Mouse (Mus musculus) CH12.LX (cell line): ENCODE measurements around the gene Hes3. TPM values are rescaled to one million over a fixed set of nuclear protein-coding genes. Genes with fewer than 3 reads are reported as not detected.

Experiments used
- DNase-seq: peaks from one replicate; pipeline ENCODE4 v3.0.0-alpha.2; 2013; ENCODE audit errors: extremely low read depth
- H3K27ac ChIP-seq: 2 replicates; pipeline ENCODE4 v1.5.1; 2012; ENCODE audit warnings: low read depth, mild to moderate bottlenecking, control low read depth, moderate library complexity; ENCODE audit not compliant: insufficient read depth
- H3K27me3 ChIP-seq: replicated peaks from 2 replicates; pipeline ENCODE3; 2012; ENCODE audit warnings: inconsistent platforms
- H3K36me3 ChIP-seq, 2 experiments: replicated peaks in 1 of 2; 2 replicates each; pipeline versions ENCODE3 to v1.6.1; 2012; ENCODE audit warnings: inconsistent platforms in 1 of 2, low read length in 1 of 2, mild to moderate bottlenecking in 1 of 2, mixed read lengths in 1 of 2, moderate library complexity in 1 of 2; ENCODE audit not compliant: control insufficient read depth in 1 of 2, insufficient read depth in 1 of 2
- H3K4me1 ChIP-seq, 2 experiments: 2 replicates each; pipeline ENCODE4 v1.6.1; 2012; ENCODE audit warnings: inconsistent platforms in 1 of 2, moderate library complexity in 1 of 2; ENCODE audit not compliant: insufficient read depth in 2 of 2, control insufficient read depth in 1 of 2
- H3K4me2 ChIP-seq: 2 replicates; pipeline ENCODE4 v1.6.1; 2012; ENCODE audit warnings: low read depth, mild to moderate bottlenecking, control low read depth; ENCODE audit not compliant: poor library complexity, insufficient read depth, severe bottlenecking
- H3K4me3 ChIP-seq, 3 experiments: fragments of 150-350 bp in 1 of 3; sonication (generic) in 1 of 3; replicated peaks in 1 of 3; 2 replicates each; pipeline versions ENCODE3 to v1.5.1; 2011 to 2012; ENCODE audit warnings: low read depth in 2 of 3, low read length in 2 of 3, mild to moderate bottlenecking in 2 of 3, moderate library complexity in 2 of 3, control low read depth in 1 of 3, improper control_type of control experiment in 1 of 3, inconsistent platforms in 1 of 3, mixed read lengths in 1 of 3; ENCODE audit not compliant: poor library complexity in 1 of 3
- H3K79me2 ChIP-seq: replicated peaks from 2 replicates; pipeline ENCODE4 v1.6.1; 2012; ENCODE audit warnings: mild to moderate bottlenecking, moderate library complexity; ENCODE audit not compliant: control insufficient read depth, poor library complexity, insufficient read depth, severe bottlenecking; ENCODE audit errors: extremely low read depth
- H3K9ac ChIP-seq: 2 replicates; pipeline ENCODE4 v1.6.1; 2012; ENCODE audit warnings: low read depth, mild to moderate bottlenecking, control low read depth, moderate library complexity; ENCODE audit not compliant: insufficient read depth
- H3K9me3 ChIP-seq: replicated peaks from 2 replicates; pipeline ENCODE3; 2012; ENCODE audit warnings: low read length, inconsistent platforms, mixed read lengths
- CHD1 ChIP-seq: IDR thresholded peaks from 2 replicates; pipeline ENCODE4 v1.6.1; 2012; ENCODE audit warnings: low read depth, low read length, improper control_type of control experiment, inconsistent platforms
- CTCF ChIP-seq, 2 experiments: IDR thresholded peaks in 1 of 2; conservative IDR thresholded peaks in 1 of 2; 2 replicates each; pipeline ENCODE4 v1.5.1; 2011 to 2012; ENCODE audit warnings: low read depth in 2 of 2, low read length in 2 of 2, improper control_type of control experiment in 1 of 2, inconsistent platforms in 1 of 2, mild to moderate bottlenecking in 1 of 2, moderate library complexity in 1 of 2
- E2F4 ChIP-seq: IDR thresholded peaks from 2 replicates; pipeline ENCODE4 v1.6.1; 2011; ENCODE audit warnings: low read depth, low read length, improper control_type of control experiment; ENCODE audit not compliant: insufficient replicate concordance
- EP300 ChIP-seq: IDR thresholded peaks from 2 replicates; pipeline ENCODE4 v1.6.1; 2011; ENCODE audit warnings: low read length, improper control_type of control experiment
- ETS1 ChIP-seq: conservative IDR thresholded peaks from 2 replicates; pipeline ENCODE4 v1.6.1; 2012; ENCODE audit warnings: low read depth, mild to moderate bottlenecking, inconsistent platforms, low read length, improper control_type of control experiment, moderate library complexity
- GABPA ChIP-seq: IDR thresholded peaks from 2 replicates; pipeline ENCODE4 v1.6.1; 2012; ENCODE audit warnings: low read depth, low read length, improper control_type of control experiment, inconsistent platforms; ENCODE audit not compliant: insufficient replicate concordance
- HCFC1 ChIP-seq: IDR thresholded peaks from 2 replicates; pipeline ENCODE4 v1.6.1; 2012; ENCODE audit warnings: low read depth, mild to moderate bottlenecking, inconsistent platforms, low read length, improper control_type of control experiment
- JUN ChIP-seq: IDR thresholded peaks from 2 replicates; pipeline ENCODE4 v1.6.1; 2011; ENCODE audit warnings: low read depth, mild to moderate bottlenecking, low read length, improper control_type of control experiment, moderate library complexity; ENCODE audit not compliant: insufficient read depth
- JUND ChIP-seq: conservative IDR thresholded peaks from 2 replicates; pipeline ENCODE4 v1.6.1; 2011; ENCODE audit warnings: low read depth, low read length, improper control_type of control experiment
- MAFK ChIP-seq: IDR thresholded peaks from 2 replicates; pipeline ENCODE4 v1.6.1; 2011; ENCODE audit warnings: low read length, improper control_type of control experiment; ENCODE audit not compliant: insufficient replicate concordance
- MAX ChIP-seq: IDR thresholded peaks from 2 replicates; pipeline ENCODE4 v1.6.1; 2011; ENCODE audit warnings: low read length, improper control_type of control experiment
- MAZ ChIP-seq: IDR thresholded peaks from 2 replicates; pipeline ENCODE4 v1.6.1; 2012; ENCODE audit warnings: low read depth, mild to moderate bottlenecking, inconsistent platforms, low read length, improper control_type of control experiment, moderate library complexity
- MEF2A ChIP-seq: IDR thresholded peaks from 2 replicates; pipeline ENCODE4 v1.6.1; 2014; ENCODE audit warnings: low read depth, mild to moderate bottlenecking, inconsistent platforms, low read length, improper control_type of control experiment, borderline replicate concordance
- MXI1 ChIP-seq: IDR thresholded peaks from 2 replicates; pipeline ENCODE4 v1.6.1; 2011; ENCODE audit warnings: mild to moderate bottlenecking, low read depth, low read length, improper control_type of control experiment
- MYC ChIP-seq: IDR thresholded peaks from 2 replicates; pipeline ENCODE4 v1.6.1; 2011; ENCODE audit warnings: low read depth, mild to moderate bottlenecking, improper control_type of control experiment, low read length
- NELFE ChIP-seq: IDR thresholded peaks from 2 replicates; pipeline ENCODE4 v1.6.1; 2011; ENCODE audit warnings: low read depth, low read length, improper control_type of control experiment
- NRF1 ChIP-seq: IDR thresholded peaks from 2 replicates; pipeline ENCODE4 v1.6.1; 2014; ENCODE audit warnings: low read depth, mild to moderate bottlenecking, inconsistent platforms, low read length, improper control_type of control experiment, moderate library complexity
- PAX5 ChIP-seq: IDR thresholded peaks from 2 replicates; pipeline ENCODE4 v1.6.1; 2012; ENCODE audit warnings: low read length, inconsistent platforms, mixed read lengths
- POLR2AphosphoS2 ChIP-seq: IDR thresholded peaks from 2 replicates; pipeline ENCODE4 v1.6.1; 2011; ENCODE audit warnings: low read depth, low read length, improper control_type of control experiment
- RAD21 ChIP-seq: IDR thresholded peaks from 2 replicates; pipeline ENCODE4 v1.6.1; 2011; ENCODE audit warnings: low read depth, mild to moderate bottlenecking, low read length, improper control_type of control experiment, moderate library complexity
- RCOR1 ChIP-seq: conservative IDR thresholded peaks from 2 replicates; pipeline ENCODE4 v1.6.1; 2012; ENCODE audit warnings: low read depth, mild to moderate bottlenecking, inconsistent platforms, low read length, improper control_type of control experiment
- SIN3A ChIP-seq: IDR thresholded peaks from 2 replicates; pipeline ENCODE4 v1.6.1; 2012; ENCODE audit warnings: low read length, improper control_type of control experiment, inconsistent platforms
- SMC3 ChIP-seq: IDR thresholded peaks from 2 replicates; pipeline ENCODE4 v1.6.1; 2011; ENCODE audit warnings: low read depth, low read length, improper control_type of control experiment
- TBP ChIP-seq: conservative IDR thresholded peaks from 2 replicates; pipeline ENCODE4 v1.6.1; 2011; ENCODE audit warnings: low read depth, low read length, improper control_type of control experiment
- TCF12 ChIP-seq: IDR thresholded peaks from 2 replicates; pipeline ENCODE4 v1.6.1; 2014; ENCODE audit warnings: low read depth, mild to moderate bottlenecking, inconsistent platforms, low read length, improper control_type of control experiment
- UBTF ChIP-seq: IDR thresholded peaks from 2 replicates; pipeline ENCODE4 v1.6.1; 2012; ENCODE audit warnings: low read depth, mild to moderate bottlenecking, inconsistent platforms, low read length, improper control_type of control experiment, moderate library complexity
- USF1 ChIP-seq: IDR thresholded peaks from 2 replicates; pipeline ENCODE4 v1.6.1; 2014; ENCODE audit warnings: low read depth, mild to moderate bottlenecking, inconsistent platforms, low read length, improper control_type of control experiment
- USF2 ChIP-seq: conservative IDR thresholded peaks from 2 replicates; pipeline ENCODE4 v1.6.1; 2011; ENCODE audit warnings: low read depth, low read length, improper control_type of control experiment
- ZC3H11A ChIP-seq: IDR thresholded peaks from 2 replicates; pipeline ENCODE4 v1.6.1; 2012; ENCODE audit warnings: low read depth, mild to moderate bottlenecking, inconsistent platforms, low read length, improper control_type of control experiment
- ZMIZ1 ChIP-seq: IDR thresholded peaks from 2 replicates; pipeline ENCODE4 v1.6.1; 2012; ENCODE audit warnings: low read depth, mild to moderate bottlenecking, inconsistent platforms, low read length, improper control_type of control experiment
- ZNF384 ChIP-seq: IDR thresholded peaks from 2 replicates; pipeline ENCODE4 v1.6.1; 2012; ENCODE audit warnings: low read depth, low read length, improper control_type of control experiment, inconsistent platforms
- dilution Hi-C: fragments of 300-500 bp; cut with MboI; formaldehyde crosslinking; loops from 2 replicates; pipeline ENCODE4 v1.14.3; 2020; ENCODE audit warnings: low sequenced_read_pairs; ENCODE audit not compliant: extremely low pct_unique_long_range_greater_than_20kb, extremely low pct_ligation_motif_present
- in situ Hi-C: fragments of 300-500 bp; cut with MboI; formaldehyde crosslinking; loops from 3 replicates; pipeline ENCODE4 v1.14.3; 2019; ENCODE audit warnings: low sequenced_read_pairs, low pct_ligation_motif_present, low pct_unique_long_range_greater_than_20kb, mixed read lengths
- polyA plus RNA-seq: library from polyadenylated mRNA; unstranded; fragments of >175 nt; gene quantifications from 2 replicates; pipeline ENCODE4 v1.2.1, GENCODE M21; 2012; ENCODE audit warnings: low read depth; ENCODE audit not compliant: insufficient read length
- total RNA-seq, 2 experiments: library from RNA; depleted of rRNA; stranded (reverse); fragments of 300-350 nt in 1 of 2; fragments of >200 nt in 1 of 2; gene quantifications; 2 replicates each; pipeline ENCODE4 v1.2.3; 2012 to 2014

Gene Hes3
- total and polyA plus RNA-seq, 3 experiments, result 0.17 to 0.21 TPM; not detected in 1

- Histone ChIP-seq H3K4me1 (peaks cover 0 to 6% of the 10 kb centered on the region in 2 experiments; a peak in 1 of 4 replicates), H3K9me3 (no peaks in the 10 kb centered on the region), H3K27ac (no peak overlapping the region), H3K4me2 (no peak overlapping the region), H3K4me3 (no peak overlapping the region), H3K79me2 (no peaks in the 10 kb centered on the region), H3K27me3 (no peaks in the 10 kb centered on the region), H3K36me3 (peaks cover 47 to 91% of the 10 kb centered on the region in 2 experiments), H3K9ac (no peak overlapping the region)
- dilution Hi-C loops, result no loop called here
- no peak for DNase-seq
- in situ Hi-C loops, result no loop called here
- TF ChIP-seq POLR2AphosphoS2 (no peak), NRF1 (no peak), HCFC1 (no peak), MYC (no peak), SMC3 (no peak), ZNF384 (no peak), E2F4 (no peak), MAX (no peak), MAFK (no peak), NELFE (no peak), USF1 (no peak), MEF2A (no peak), JUND (no peak), ZMIZ1 (no peak), JUN (no peak), RCOR1 (no peak), ETS1 (no peak), TBP (no peak), USF2 (no peak)
Measured at GRCm38 (mm10) chr4:152304685-152305084, 13.2 kb upstream of the Hes3 start.

GRCm38 (mm10) chr4:152303172-152303571 lies 11.7 kb upstream of the Hes3 start:
- Histone ChIP-seq H3K36me3 (peaks cover 44 to 84% of the 10 kb centered on the region in 2 experiments), H3K4me1 (peaks cover 9 to 20% of the 10 kb centered on the region in 2 experiments; a peak in 3 of 4 replicates), H3K27me3 (no peaks in the 10 kb centered on the region), H3K9me3 (no peaks in the 10 kb centered on the region), H3K9ac (no peak overlapping the region), H3K79me2 (no peaks in the 10 kb centered on the region; the same call in 1 of the 2 replicates), H3K4me2 (no peak overlapping the region), H3K27ac (no peak overlapping the region), H3K4me3 (no peak overlapping the region)
- in situ Hi-C loops, result no loop called here
- DNase-seq, result no peak
- TF ChIP-seq RAD21 (no peak), EP300 (no peak), MAX (no peak), SMC3 (no peak), CHD1 (no peak), ZMIZ1 (no peak), MXI1 (no peak), UBTF (no peak), SIN3A (no peak), ZC3H11A (no peak), MEF2A (no peak), TBP (no peak), MAZ (no peak), CTCF (conservative IDR thresholded peaks at IDR 0.05 in 1 of 2, IDR thresholded peaks at IDR 0.05 in 1 of 2; ENCODE audit: low read depth in 2 of 2, low read length in 2 of 2) (no peak), PAX5 (no peak), TCF12 (no peak), JUND (no peak), MAFK (no peak), GABPA (no peak), MYC (no peak)
- dilution Hi-C loops, result no loop called here
